Mouse (Mus musculus): ENCODE measurements around the gene Acoxl. TPM values are rescaled to one million over a fixed set of nuclear protein-coding genes. Genes with fewer than 3 reads are reported as not detected.

Gene Acoxl
- polyA plus RNA-seq, 1 experiment from 2014 or later = not detected

DNA sequence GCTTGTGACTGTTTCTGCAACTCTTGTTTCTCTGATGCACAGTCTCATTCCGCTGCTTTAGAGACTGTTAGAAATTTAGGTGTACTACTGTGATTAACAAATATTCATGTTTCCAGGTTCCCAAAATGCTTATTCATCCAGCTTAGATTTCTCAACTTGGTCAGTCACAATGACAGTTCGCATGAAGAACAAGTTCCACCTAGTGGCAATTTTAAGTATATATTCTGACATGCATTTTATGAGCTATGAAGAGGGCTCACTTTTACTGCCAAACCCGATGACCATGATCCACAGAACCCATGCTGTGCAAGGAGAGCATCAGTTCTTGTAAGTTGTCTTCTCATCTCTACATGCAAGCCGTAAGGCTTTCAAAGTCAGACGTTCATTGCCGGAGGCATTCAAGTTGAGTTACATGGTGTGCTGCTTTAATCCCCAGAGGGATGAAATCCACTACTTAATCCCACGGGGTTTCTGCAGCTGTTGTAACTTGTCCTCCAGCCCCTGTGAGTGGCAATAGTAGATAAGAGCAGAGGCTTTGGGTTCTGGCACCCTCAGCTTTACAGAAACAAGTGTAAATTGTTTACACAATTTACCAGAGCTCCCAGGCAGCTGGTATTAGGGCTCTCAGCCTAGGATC is 6.8 kb downstream of the Acoxl start:
- no peak overlapping the region for H3K27ac ChIP-seq (replicated peaks)
- H3K4me2 ChIP-seq = no peak overlapping the region
- no peak overlapping the region for H3K9ac ChIP-seq
- H3K4me1 ChIP-seq (replicated peaks) = no peaks in the 10 kb centered on the region
- peaks cover 20% of the 10 kb centered on the region for H3K27me3 ChIP-seq
- H3K4me3 ChIP-seq (replicated peaks) = no peak overlapping the region
- 23% methylated on average over 7 of the region's 7 CpGs for WGBS (ENCODE audit: insufficient replicate concordance)
- H3K9me3 ChIP-seq (replicated peaks) = no peaks in the 10 kb centered on the region
- ATAC-seq (ENCODE audit: insufficient read depth) = no peak
- H3K36me3 ChIP-seq (replicated peaks) = no peaks in the 10 kb centered on the region

DNA sequence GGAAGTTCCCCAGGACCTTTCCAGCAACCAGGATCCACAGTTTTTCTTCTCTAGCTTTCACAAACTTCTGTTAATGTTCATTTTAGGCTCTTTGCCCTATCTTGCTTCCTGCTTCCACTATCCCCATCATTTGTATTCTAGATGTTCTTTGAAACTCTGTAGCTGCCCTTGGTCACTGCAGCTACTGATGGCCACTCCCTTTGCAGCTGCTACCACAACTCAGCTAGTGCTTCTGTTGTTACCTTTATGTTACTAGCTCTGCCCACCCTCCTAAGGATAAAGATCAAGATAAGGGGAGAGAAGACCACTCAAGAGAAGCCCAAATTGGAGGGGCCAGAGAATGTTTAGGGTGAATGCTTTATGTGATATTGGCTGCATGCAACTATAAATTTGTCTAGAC is 7.3 kb downstream of the Acoxl start:
- ATAC-seq (ENCODE audit: insufficient read depth) = no peak
- H3K4me1 ChIP-seq (replicated peaks) = no peaks in the 10 kb centered on the region
- H3K27ac ChIP-seq (replicated peaks) = no peak overlapping the region
- no peak overlapping the region for H3K9ac ChIP-seq
- H3K36me3 ChIP-seq (replicated peaks) = no peaks in the 10 kb centered on the region
- H3K9me3 ChIP-seq (replicated peaks) = no peaks in the 10 kb centered on the region
- H3K4me3 ChIP-seq (replicated peaks) = no peak overlapping the region
- peaks cover 15% of the 10 kb centered on the region for H3K27me3 ChIP-seq
- no peak overlapping the region for H3K4me2 ChIP-seq

DNA sequence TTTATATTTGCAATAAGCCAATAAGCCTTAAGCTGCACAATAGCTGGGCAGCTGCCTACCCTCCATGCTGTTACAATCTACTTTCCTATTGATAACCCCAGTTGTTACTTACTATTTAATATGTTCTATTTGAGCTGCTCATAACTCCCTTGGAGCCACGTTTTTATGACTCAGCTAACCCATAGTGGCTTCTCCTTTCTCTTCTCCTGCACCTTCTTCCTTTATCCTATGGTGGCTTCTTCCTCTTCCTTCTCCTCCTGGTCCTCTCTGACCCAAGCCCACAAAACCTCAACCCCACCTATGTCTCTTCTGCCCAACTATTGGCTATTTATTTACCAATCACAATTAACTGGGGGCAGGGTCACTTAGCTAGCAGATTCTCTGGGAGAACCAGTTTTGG is 7.9 kb downstream of the Acoxl start:
- no peaks in the 10 kb centered on the region for H3K9me3 ChIP-seq (replicated peaks)
- no peaks in the 10 kb centered on the region for H3K4me1 ChIP-seq (replicated peaks)
- H3K27me3 ChIP-seq = peaks cover 9% of the 10 kb centered on the region
- H3K27ac ChIP-seq (replicated peaks) = no peak overlapping the region
- H3K4me3 ChIP-seq (replicated peaks) = no peak overlapping the region
- no peaks in the 10 kb centered on the region for H3K36me3 ChIP-seq (replicated peaks)
- H3K9ac ChIP-seq = no peak overlapping the region
- no peak for ATAC-seq (ENCODE audit: insufficient read depth)
- 2% methylated on average over 1 of the region's 1 CpGs for WGBS (ENCODE audit: insufficient replicate concordance)
- no peak overlapping the region for H3K4me2 ChIP-seq

GRCm38 (mm10) chr2:127850371-127850770 is 11.7 kb downstream of the Acoxl start:
- Histone ChIP-seq H3K4me2 (no peak overlapping the region), H3K9ac (no peak overlapping the region), H3K27me3 (no peaks in the 10 kb centered on the region; the same call in 1 of the 2 replicates), H3K27ac (replicated peaks) (no peak overlapping the region), H3K9me3 (replicated peaks) (no peaks in the 10 kb centered on the region), H3K4me1 (replicated peaks) (no peaks in the 10 kb centered on the region), H3K36me3 (replicated peaks) (no peaks in the 10 kb centered on the region), H3K4me3 (replicated peaks) (no peak overlapping the region)
- WGBS (ENCODE audit: insufficient replicate concordance) = 70% methylated on average over 2 of the region's 2 CpGs
- ATAC-seq (ENCODE audit: insufficient read depth) = no peak

- Histone ChIP-seq H3K4me1 (replicated peaks) (no peaks in the 10 kb centered on the region), H3K36me3 (replicated peaks) (no peaks in the 10 kb centered on the region), H3K4me2 (no peak overlapping the region), H3K27ac (replicated peaks) (no peak overlapping the region), H3K9me3 (replicated peaks) (no peaks in the 10 kb centered on the region), H3K27me3 (no peaks in the 10 kb centered on the region; the same call in 1 of the 2 replicates), H3K9ac (no peak overlapping the region), H3K4me3 (replicated peaks) (no peak overlapping the region)
- WGBS (ENCODE audit: insufficient replicate concordance) = 35% methylated on average over 3 of the region's 4 CpGs
- no peak for ATAC-seq (ENCODE audit: insufficient read depth)
Observed at GRCm38 (mm10) chr2:127854332-127854991, 15.8 kb downstream of the Acoxl start.

DNA sequence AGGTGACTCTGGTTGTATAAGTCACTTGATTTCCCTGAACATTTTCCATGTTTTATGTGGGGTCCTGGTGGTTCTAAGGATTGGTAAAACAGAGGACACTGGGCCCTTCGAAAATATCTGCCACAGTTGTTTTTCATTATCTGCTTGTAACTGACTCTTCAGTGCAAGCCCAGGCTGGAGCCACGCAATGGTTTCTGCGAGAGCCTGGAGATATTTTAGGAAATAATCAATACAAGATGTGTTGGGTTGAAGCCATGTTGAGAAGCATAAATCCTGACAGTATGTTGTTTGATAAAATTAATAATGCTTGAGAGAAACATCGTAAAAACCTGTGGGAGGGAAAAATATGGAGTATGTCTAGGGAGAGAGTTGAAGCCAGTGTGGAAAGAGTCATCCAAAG is 25.7 kb downstream of the Acoxl start:
- H3K27ac ChIP-seq (replicated peaks) = no peak overlapping the region
- H3K36me3 ChIP-seq (replicated peaks) = no peaks in the 10 kb centered on the region
- no peak overlapping the region for H3K4me2 ChIP-seq
- no peaks in the 10 kb centered on the region for H3K4me1 ChIP-seq (replicated peaks)
- no peak overlapping the region for H3K9ac ChIP-seq
- no peaks in the 10 kb centered on the region for H3K9me3 ChIP-seq (replicated peaks)
- WGBS (ENCODE audit: insufficient replicate concordance) = 57% methylated on average over 4 of the region's 4 CpGs
- ATAC-seq (ENCODE audit: insufficient read depth) = no peak
- H3K27me3 ChIP-seq = no peaks in the 10 kb centered on the region
- no peak overlapping the region for H3K4me3 ChIP-seq (replicated peaks)

- H3K27me3 ChIP-seq = 0 out of 2 replicates have a peak, but pooled peaks cover under 1% of the 10 kb centered on the region
- ATAC-seq (ENCODE audit: insufficient read depth) = no peak
- 41% methylated on average over 5 of the region's 5 CpGs for WGBS (ENCODE audit: insufficient replicate concordance)
Observed at GRCm38 (mm10) chr2:127881063-127881462, 42.4 kb downstream of the Acoxl start.

GRCm38 (mm10) chr2:127889432-127889831 is 50.8 kb downstream of the Acoxl start:
- no peak overlapping the region for H3K9ac ChIP-seq
- ATAC-seq (ENCODE audit: insufficient read depth) = no peak
- WGBS (ENCODE audit: insufficient replicate concordance) = 5% methylated on average over 6 of the region's 6 CpGs

More at GRCm38 (mm10) chr2:127881063-127881462, 42.4 kb downstream of the Acoxl start:
- Histone ChIP-seq H3K36me3 (replicated peaks) (no peaks in the 10 kb centered on the region), H3K9me3 (replicated peaks) (no peaks in the 10 kb centered on the region), H3K4me3 (replicated peaks) (no peak overlapping the region), H3K27ac (replicated peaks) (no peak overlapping the region), H3K4me1 (replicated peaks) (no peaks in the 10 kb centered on the region), H3K9ac (no peak overlapping the region), H3K4me2 (no peak overlapping the region)

DNA sequence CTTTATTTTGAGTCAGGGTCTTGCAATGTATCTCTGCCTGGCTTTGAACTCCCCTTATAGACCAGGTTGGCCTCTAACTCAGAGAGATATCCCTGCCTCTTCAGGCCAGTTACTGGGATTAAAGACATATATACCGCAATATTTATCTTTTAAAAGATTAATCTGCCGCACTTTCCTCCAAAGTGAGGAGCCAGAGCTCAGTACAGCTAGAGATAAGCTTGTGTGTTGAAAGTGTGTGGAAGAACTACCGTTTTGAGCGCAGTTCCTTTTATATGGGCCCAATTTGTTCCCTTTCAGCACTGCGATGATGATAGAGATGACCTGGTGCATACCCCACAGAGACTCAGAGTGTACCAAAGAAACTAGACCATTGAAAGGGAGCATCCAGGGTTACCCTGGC is 51.3 kb downstream of the Acoxl start:
- Histone ChIP-seq H3K9me3 (replicated peaks) (no peaks in the 10 kb centered on the region), H3K4me1 (replicated peaks) (no peaks in the 10 kb centered on the region), H3K36me3 (replicated peaks) (no peaks in the 10 kb centered on the region), H3K27ac (replicated peaks) (no peak overlapping the region), H3K4me3 (replicated peaks) (no peak overlapping the region), H3K9ac (no peak overlapping the region), H3K27me3 (peaks cover 18% of the 10 kb centered on the region; the same call in 1 of the 2 replicates), H3K4me2 (no peak overlapping the region)
- no peak for ATAC-seq (ENCODE audit: insufficient read depth)
- WGBS (ENCODE audit: insufficient replicate concordance) = 47% methylated on average over 5 of the region's 5 CpGs

More at GRCm38 (mm10) chr2:127889432-127889831, 50.8 kb downstream of the Acoxl start:
- no peaks in the 10 kb centered on the region for H3K9me3 ChIP-seq (replicated peaks)
- no peak overlapping the region for H3K4me2 ChIP-seq
- no peaks in the 10 kb centered on the region for H3K36me3 ChIP-seq (replicated peaks)
- peaks cover 18% of the 10 kb centered on the region; the same call in 1 of the 2 replicates for H3K27me3 ChIP-seq
- no peak overlapping the region for H3K4me3 ChIP-seq (replicated peaks)
- H3K27ac ChIP-seq (replicated peaks) = no peak overlapping the region
- H3K4me1 ChIP-seq (replicated peaks) = no peaks in the 10 kb centered on the region

GRCm38 (mm10) chr2:127890526-127890925 is 51.9 kb downstream of the Acoxl start:
- Histone ChIP-seq H3K9me3 (replicated peaks) (no peaks in the 10 kb centered on the region), H3K27me3 (peaks cover 18% of the 10 kb centered on the region; the same call in 1 of the 2 replicates), H3K4me3 (replicated peaks) (no peak overlapping the region), H3K4me1 (replicated peaks) (no peaks in the 10 kb centered on the region), H3K9ac (no peak overlapping the region), H3K36me3 (replicated peaks) (no peaks in the 10 kb centered on the region), H3K4me2 (no peak overlapping the region), H3K27ac (replicated peaks) (no peak overlapping the region)
- 58% methylated on average over 8 of the region's 8 CpGs for WGBS (ENCODE audit: insufficient replicate concordance)
- ATAC-seq (ENCODE audit: insufficient read depth) = no peak

DNA sequence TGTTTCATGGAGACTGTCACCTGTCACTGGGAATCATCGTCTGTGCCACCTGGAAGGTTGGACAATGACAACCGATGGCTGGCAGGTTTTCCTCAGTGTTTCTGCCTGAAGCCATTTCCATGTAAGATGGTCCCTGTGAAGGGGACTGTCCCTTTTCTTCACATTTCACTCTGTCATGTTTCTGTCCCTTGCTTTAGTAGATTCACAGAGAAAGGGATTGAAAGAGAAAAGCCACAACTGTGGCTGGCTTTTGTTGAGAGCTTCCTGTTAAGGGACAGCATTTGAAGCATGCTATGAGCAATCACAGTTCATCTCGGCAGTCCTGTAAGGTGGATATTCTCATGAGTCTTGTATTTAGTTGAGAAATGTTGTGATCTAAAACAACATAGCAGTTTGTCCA is 52.4 kb downstream of the Acoxl start:
- H3K4me3 ChIP-seq (replicated peaks) = no peak overlapping the region
- no peak overlapping the region for H3K4me2 ChIP-seq
- no peak for ATAC-seq (ENCODE audit: insufficient read depth)
- 75% methylated on average over 3 of the region's 3 CpGs for WGBS (ENCODE audit: insufficient replicate concordance)
- no peaks in the 10 kb centered on the region for H3K4me1 ChIP-seq (replicated peaks)
- no peaks in the 10 kb centered on the region for H3K9me3 ChIP-seq (replicated peaks)
- no peaks in the 10 kb centered on the region for H3K36me3 ChIP-seq (replicated peaks)
- H3K27ac ChIP-seq (replicated peaks) = no peak overlapping the region
- H3K9ac ChIP-seq = no peak overlapping the region
- H3K27me3 ChIP-seq = peaks cover 18% of the 10 kb centered on the region; the same call in 1 of the 2 replicates
